Mouse (Mus musculus) forebrain, embryonic 15.5 days (tissue): ENCODE data around the gene Gm12184. TPM values are rescaled to one million over a fixed set of nuclear protein-coding genes. Genes with fewer than 3 reads are reported as not detected.
"Not testable (repeated sequence)": the region's sequence is repeated elsewhere in the genome, so short reads cannot be mapped to it uniquely, and the experiment has no call there.

Source experiments
- ATAC-seq: fragments of 200-750 bp; cut with Nextera tagmentation; replicated peaks from 2 replicates; pipeline ENCODE4 v1.8.0; 2017; ENCODE audit warnings: mild to moderate bottlenecking, moderate TSS enrichment, moderate library complexity
- H3K27ac ChIP-seq: fragments of 300-500 bp; sonication (generic); replicated peaks from 2 replicates; pipeline ENCODE4 v1.5.1; 2015; ENCODE audit warnings: mild to moderate bottlenecking, inconsistent platforms
- H3K27me3 ChIP-seq: fragments of 300-500 bp; sonication (generic); 2 replicates; pipeline ENCODE4 v1.6.1; 2015; ENCODE audit warnings: inconsistent platforms
- H3K36me3 ChIP-seq: fragments of 300-500 bp; sonication (generic); 2 replicates; pipeline ENCODE4 v1.6.1; 2015; ENCODE audit warnings: mild to moderate bottlenecking, inconsistent platforms
- H3K4me1 ChIP-seq: fragments of 300-500 bp; sonication (generic); 2 replicates; pipeline ENCODE4 v1.6.1; 2015; ENCODE audit warnings: inconsistent platforms
- H3K4me2 ChIP-seq: fragments of 300-500 bp; sonication (generic); replicated peaks from 2 replicates; pipeline ENCODE4 v1.6.1; 2015; ENCODE audit warnings: mild to moderate bottlenecking, inconsistent platforms
- H3K4me3 ChIP-seq: fragments of 300-500 bp; sonication (generic); 2 replicates; pipeline ENCODE4 v1.5.1; 2015; ENCODE audit warnings: mild to moderate bottlenecking, inconsistent platforms
- H3K9ac ChIP-seq: fragments of 300-500 bp; sonication (generic); replicated peaks from 2 replicates; pipeline ENCODE4 v1.6.1; 2015; ENCODE audit warnings: mild to moderate bottlenecking, inconsistent platforms
- H3K9me3 ChIP-seq: fragments of 300-500 bp; sonication (generic); 2 replicates; pipeline ENCODE4 v1.6.1; 2016; ENCODE audit warnings: inconsistent platforms
- WGBS: fragments of 180-500 bp; shearing (Covaris S2); methylation state at CpG from one replicate; pipeline ENCODE4 v1.1.7; 2015; ENCODE audit warnings: mixed read lengths; 5-methylcytosine and 5-hydroxymethylcytosine counted together
- polyA plus RNA-seq: library from polyadenylated mRNA; unstranded; fragments of >200 nt; fragmentation: Nextera tagmentation; extraction: Ambion mirVana; gene quantifications from 2 replicates; pipeline ENCODE4 v1.2.1, GENCODE M21; 2015

Gm12184 gene
- polyA plus RNA-seq, 1 experiment from 2014 or later, result 5.8 TPM

GRCm38 (mm10) chr11:48863808-48864207 lies 37.4 kb upstream of the Gm12184 start:
- H3K4me3 ChIP-seq, result no peak overlapping the region
- H3K4me2 ChIP-seq, result no peak overlapping the region
- H3K36me3 ChIP-seq, result no peaks in the 10 kb centered on the region
- H3K9ac ChIP-seq, result no peak overlapping the region
- peaks cover 1% of the 10 kb centered on the region for H3K4me1 ChIP-seq
- no peaks in the 10 kb centered on the region for H3K9me3 ChIP-seq
- ATAC-seq, result no peak
- 89% methylated on average over 3 of the region's 3 CpGs for WGBS
- H3K27me3 ChIP-seq, result 0 out of 2 replicates have a peak, but pooled peaks cover 4% of the 10 kb centered on the region
- no peak overlapping the region for H3K27ac ChIP-seq

GRCm38 (mm10) chr11:48862784-48863319 lies 36.4 kb upstream of the Gm12184 start:
- Histone ChIP-seq H3K4me3 (no peak overlapping the region), H3K4me1 (peaks cover 11% of the 10 kb centered on the region), H3K9me3 (no peaks in the 10 kb centered on the region), H3K9ac (no peak overlapping the region), H3K27me3 (0 out of 2 replicates have a peak, but pooled peaks cover 8% of the 10 kb centered on the region), H3K4me2 (no peak overlapping the region), H3K36me3 (no peaks in the 10 kb centered on the region), H3K27ac (no peak overlapping the region)
- WGBS, result 84% methylated on average over 1 of the region's 1 CpGs
- no peak for ATAC-seq

- Histone ChIP-seq H3K27ac (no peak overlapping the region), H3K27me3 (0 out of 2 replicates have a peak, but pooled peaks cover 8% of the 10 kb centered on the region), H3K4me3 (peak overlapping the region; percentile 64), H3K36me3 (no peaks in the 10 kb centered on the region), H3K4me2 (peak overlapping the region; percentile 83), H3K9me3 (no peaks in the 10 kb centered on the region), H3K4me1 (peaks cover 33% of the 10 kb centered on the region), H3K9ac (peak overlapping the region; percentile 37; the same call in 1 of the 2 replicates)
- WGBS, result 0% methylated on average over 6 of the region's 6 CpGs
- no peak for ATAC-seq
Measured at GRCm38 (mm10) chr11:48859014-48859413, 32.6 kb upstream of the Gm12184 start.

- H3K9me3 ChIP-seq, result no peaks in the 10 kb centered on the region
- H3K9ac ChIP-seq, result peak overlapping the region; percentile 51
- peaks cover 44% of the 10 kb centered on the region for H3K4me1 ChIP-seq
- WGBS, result under 1% methylated on average over 31 of the region's 31 CpGs
- H3K27ac ChIP-seq, result peak overlapping the region; percentile 56
- ATAC-seq, result peak; percentile 54
- peak overlapping the region; percentile 83 for H3K4me2 ChIP-seq
- 0 out of 2 replicates have a peak, but pooled peaks cover 4% of the 10 kb centered on the region for H3K27me3 ChIP-seq
- no peaks in the 10 kb centered on the region for H3K36me3 ChIP-seq
- H3K4me3 ChIP-seq, result peak overlapping the region; percentile 64
Measured at GRCm38 (mm10) chr11:48853474-48854180, 27.2 kb upstream of the Gm12184 start.

GRCm38 (mm10) chr11:48852624-48853473 lies 26.4 kb upstream of the Gm12184 start:
- Histone ChIP-seq H3K9ac (peak overlapping the region; percentile 51), H3K4me1 (peaks cover 36% of the 10 kb centered on the region), H3K27ac (peak overlapping the region; percentile 56), H3K36me3 (no peaks in the 10 kb centered on the region), H3K4me3 (peak overlapping the region; percentile 64), H3K4me2 (peak overlapping the region; percentile 83), H3K9me3 (no peaks in the 10 kb centered on the region), H3K27me3 (no peaks in the 10 kb centered on the region)
- WGBS, result 9% methylated on average over 23 of the region's 23 CpGs
- ATAC-seq, result peak; percentile 24

GRCm38 (mm10) chr11:48852190-48852589 lies 25.7 kb upstream of the Gm12184 start:
- H3K4me2 ChIP-seq, result peak overlapping the region; percentile 83; the same call in 1 of the 2 replicates
- ATAC-seq, result no peak
- no peak overlapping the region for H3K9ac ChIP-seq
- peak overlapping the region; percentile 64 for H3K4me3 ChIP-seq
- no peaks in the 10 kb centered on the region for H3K36me3 ChIP-seq
- no peaks in the 10 kb centered on the region for H3K27me3 ChIP-seq
- 73% methylated on average over 4 of the region's 4 CpGs for WGBS
- H3K9me3 ChIP-seq, result no peaks in the 10 kb centered on the region
- H3K4me1 ChIP-seq, result peaks cover 31% of the 10 kb centered on the region
- H3K27ac ChIP-seq, result no peak overlapping the region

GRCm38 (mm10) chr11:48851270-48851995 lies 25.0 kb upstream of the Gm12184 start:
- Histone ChIP-seq H3K9me3 (no peaks in the 10 kb centered on the region), H3K27ac (no peak overlapping the region), H3K9ac (no peak overlapping the region), H3K27me3 (no peaks in the 10 kb centered on the region), H3K36me3 (no peaks in the 10 kb centered on the region), H3K4me3 (no peak overlapping the region), H3K4me2 (no peak overlapping the region), H3K4me1 (peaks cover 30% of the 10 kb centered on the region)
- no peak for ATAC-seq
- WGBS, result 85% methylated on average over 4 of the region's 4 CpGs

GRCm38 (mm10) chr11:48850240-48850639 lies 23.8 kb upstream of the Gm12184 start:
- Histone ChIP-seq H3K27me3 (no peaks in the 10 kb centered on the region), H3K27ac (no peak overlapping the region), H3K4me3 (no peak overlapping the region), H3K4me1 (peaks cover 27% of the 10 kb centered on the region), H3K9ac (no peak overlapping the region), H3K4me2 (no peak overlapping the region), H3K36me3 (no peaks in the 10 kb centered on the region), H3K9me3 (no peaks in the 10 kb centered on the region)
- ATAC-seq, result no peak
- 50% methylated on average over 2 of the region's 2 CpGs for WGBS

- Histone ChIP-seq H3K27ac (no peak overlapping the region), H3K4me2 (no peak overlapping the region), H3K9me3 (no peaks in the 10 kb centered on the region), H3K4me3 (no peak overlapping the region), H3K4me1 (no peaks in the 10 kb centered on the region), H3K36me3 (no peaks in the 10 kb centered on the region), H3K27me3 (no peaks in the 10 kb centered on the region), H3K9ac (no peak overlapping the region)
- no peak for ATAC-seq
- 71% methylated on average over 5 of the region's 5 CpGs for WGBS
Measured at GRCm38 (mm10) chr11:48846881-48847280, 20.4 kb upstream of the Gm12184 start.

GRCm38 (mm10) chr11:48846362-48846761 lies 19.9 kb upstream of the Gm12184 start:
- not testable (repeated sequence) for H3K4me3 ChIP-seq, H3K4me1 ChIP-seq, ATAC-seq, H3K27me3 ChIP-seq, H3K27ac ChIP-seq, H3K9me3 ChIP-seq, H3K9ac ChIP-seq, H3K36me3 ChIP-seq, H3K4me2 ChIP-seq
- 81% methylated on average over 2 of the region's 2 CpGs for WGBS

- H3K27ac ChIP-seq, result no peak overlapping the region
- no peaks in the 10 kb centered on the region for H3K27me3 ChIP-seq
- no peak overlapping the region for H3K4me3 ChIP-seq
- H3K4me2 ChIP-seq, result no peak overlapping the region
- H3K9ac ChIP-seq, result no peak overlapping the region
- H3K9me3 ChIP-seq, result no peaks in the 10 kb centered on the region
- H3K36me3 ChIP-seq, result no peaks in the 10 kb centered on the region
- no peaks in the 10 kb centered on the region for H3K4me1 ChIP-seq
- no peak for ATAC-seq
- 44% methylated on average over 13 of the region's 13 CpGs for WGBS
Measured at GRCm38 (mm10) chr11:48845244-48845815, 18.9 kb upstream of the Gm12184 start.
